Mouse (Mus musculus) brain, adult 10 weeks (tissue): ENCODE measurements around the gene Trhr2. TPM values are rescaled to one million over a fixed set of nuclear protein-coding genes. Genes with fewer than 3 reads are reported as not detected.

Source experiments
- polyA plus RNA-seq: library from polyadenylated mRNA; stranded (reverse); fragments of 350-450 nt; fragmentation: Illumina TruSeq; extraction: RNeasy Lipid Tissue Mini Kit (QIAGEN cat#74804); gene quantifications from one replicate; pipeline ENCODE4 v1.2.3, GENCODE M21; 2015; ENCODE audit warnings: low read depth, low replicate concordance

Gene Trhr2
- polyA plus RNA-seq, result 3.8 TPM

DNA sequence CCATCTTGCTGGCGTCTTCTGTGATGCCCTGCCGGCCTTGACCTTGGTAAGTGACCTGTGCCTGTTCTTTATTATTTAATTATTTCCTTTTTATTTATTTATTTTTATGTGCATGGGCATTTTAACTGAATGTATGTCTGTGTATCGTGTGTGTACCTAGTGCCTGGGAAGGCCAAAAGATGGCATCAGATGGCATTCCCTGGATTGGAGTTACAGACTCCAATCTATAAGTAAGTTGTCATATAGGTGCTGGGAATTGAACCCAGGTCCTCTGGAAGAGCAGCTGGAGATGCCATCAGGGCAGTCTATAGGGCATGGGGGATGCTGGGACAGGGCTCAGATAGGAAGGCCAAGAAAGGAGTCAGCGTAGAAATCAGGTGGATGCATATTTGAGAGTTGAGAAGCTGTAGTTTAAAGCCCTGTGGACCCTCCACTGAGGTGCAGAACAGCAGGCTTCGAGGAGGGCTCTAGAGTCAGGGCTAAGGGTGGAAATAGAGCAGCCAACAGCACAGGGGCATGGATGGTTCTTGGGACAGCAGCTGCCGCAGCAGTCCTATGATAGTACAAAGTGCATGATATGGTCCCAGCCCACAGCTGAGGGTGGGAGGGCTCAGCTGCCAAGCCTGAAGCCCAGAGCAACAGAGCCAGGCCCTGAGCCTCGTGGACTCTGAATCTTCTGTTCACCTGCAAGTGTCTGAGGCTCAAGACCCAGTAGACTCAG, at the start of gene Trhr2:
Gene Trhr2, minus strand, starts transcription at position 51 of the 721 bp plus-strand sequence.

DNA sequence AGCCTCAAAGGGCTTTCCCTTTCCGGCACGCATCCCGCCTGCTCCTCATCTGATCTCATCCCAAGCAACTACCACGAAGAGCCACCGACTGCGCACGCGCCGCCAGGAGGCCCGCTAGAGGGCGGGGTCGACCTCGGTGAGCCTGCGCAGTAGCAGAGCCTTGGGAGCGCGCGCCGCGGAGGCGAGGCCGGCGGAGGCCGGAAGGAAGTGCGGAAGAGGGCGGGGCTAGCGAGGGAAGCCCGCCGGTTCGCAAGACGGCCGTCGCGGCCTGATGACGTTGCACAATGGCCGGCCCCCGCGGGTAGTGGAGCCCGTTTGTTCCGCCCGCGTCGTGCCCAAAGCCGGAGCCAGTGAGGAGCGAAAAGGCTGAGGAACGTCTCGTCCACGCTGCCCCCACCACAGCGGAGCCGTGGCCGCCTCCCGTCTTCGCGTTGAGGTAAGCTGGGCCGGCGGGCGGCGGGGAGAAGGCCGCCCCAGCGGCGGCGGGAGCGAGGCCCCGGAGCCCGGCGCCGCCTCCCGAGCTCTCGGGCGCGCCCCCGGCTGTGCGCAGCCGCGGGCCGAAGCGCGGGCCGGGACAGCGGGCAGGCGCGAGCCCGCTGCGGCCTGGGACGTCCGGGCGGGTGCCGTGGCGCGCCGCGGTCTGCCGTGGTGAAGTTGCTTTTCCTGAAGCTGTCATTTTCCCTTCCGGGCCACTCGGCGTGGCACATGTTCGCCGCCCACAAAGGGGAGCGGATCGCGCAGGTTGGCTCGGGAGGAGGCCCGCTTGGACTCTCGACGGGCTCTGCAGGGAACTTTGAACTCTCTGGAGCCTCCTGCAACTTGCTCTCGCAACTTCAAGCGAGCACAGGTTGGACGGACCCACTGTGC, 16.1 kb upstream of the Trhr2 start, which contains the start of gene Zc3h18:
Gene Zc3h18, plus strand, starts transcription at position 245 of the 867 bp plus-strand sequence.

Other genes starting within 250 kb of the Trhr2 start
- 20.3 TPM for gene Zfpm1, start 78.6 kb downstream of the Trhr2 start, polyA plus RNA-seq
- gene Zc3h18, start 15.9 kb upstream of the Trhr2 start, polyA plus RNA-seq, result 24.7 TPM
- gene Il17c, start 61.3 kb upstream of the Trhr2 start, polyA plus RNA-seq, result not detected
- 20.5 TPM for gene Cyba, start 72.2 kb upstream of the Trhr2 start, polyA plus RNA-seq
- gene Mvd, start 82.7 kb upstream of the Trhr2 start, polyA plus RNA-seq, result 21.9 TPM
- gene Snai3, start 100.0 kb upstream of the Trhr2 start, polyA plus RNA-seq, result 0.55 TPM
- gene Rnf166, start 115.3 kb upstream of the Trhr2 start, polyA plus RNA-seq, result 38.2 TPM
- 24.8 TPM for gene Ctu2, start 115.4 kb upstream of the Trhr2 start, polyA plus RNA-seq
- 3.5 TPM for gene Piezo1, start 190.6 kb upstream of the Trhr2 start, polyA plus RNA-seq
- gene Cdt1, start 207.3 kb upstream of the Trhr2 start, polyA plus RNA-seq, result 0.95 TPM
- 61.8 TPM for gene Aprt, start 216.2 kb upstream of the Trhr2 start, polyA plus RNA-seq